14 mouse cellular contexts compared by ENCODE assay signal in the genomic region with DNA sequence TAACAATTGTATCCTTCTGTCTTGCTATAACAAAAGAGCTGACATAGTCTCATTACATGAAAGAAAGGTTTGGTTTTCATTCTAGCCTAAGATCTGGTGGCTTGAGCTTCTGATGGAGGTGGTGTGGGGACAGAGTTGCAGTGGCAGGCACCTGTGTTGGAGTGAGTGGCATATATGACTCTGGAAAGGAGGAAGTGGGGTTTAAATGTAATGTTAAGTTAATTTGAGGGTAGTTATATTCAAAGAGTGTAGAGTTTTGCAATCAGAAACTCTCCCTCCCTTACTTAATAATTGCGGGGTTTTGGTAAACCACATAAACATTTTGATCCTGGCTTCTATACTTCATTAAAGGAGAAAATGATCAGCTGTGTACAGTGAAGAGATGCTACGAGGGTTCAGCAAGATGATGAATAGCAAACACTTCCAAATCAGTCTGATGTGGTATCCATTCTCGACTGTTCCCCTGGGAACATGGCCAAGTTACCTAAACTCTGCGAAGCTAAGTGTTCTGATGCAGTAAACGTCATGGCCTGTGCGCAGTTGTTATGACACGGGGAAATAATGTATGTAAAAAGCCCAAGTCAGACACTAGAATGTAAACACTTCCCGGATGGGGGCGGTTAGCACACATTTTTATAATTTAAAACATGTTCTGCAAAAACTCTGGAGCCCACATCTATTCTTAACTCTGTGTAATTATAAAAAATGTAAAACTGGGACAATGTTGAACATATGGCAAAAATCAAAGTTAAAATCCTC. TPM values are rescaled to one million over a fixed set of nuclear protein-coding genes. Genes with fewer than 3 reads are reported as not detected.
DNase-seq lines count a peak whose midpoint lies in the region; ATAC-seq lines count a peak whose summit lies in the region.
"Had no signal": no experiment of that assay in that cellular context is flagged by ENCODE, and none has a peak within 500 bp of the region (broad histone marks: within the 10 kb centered on the region; RNA-seq: fewer than 3 reads in every experiment).

No protein-coding gene starts in this region.

- intact Hi-C loops in left cerebral cortex, postnatal 4 days (cut with DNase I) = no loop called here

- ATAC-seq in common myeloid progenitor, adult 5-6 weeks (replicated peaks; ENCODE audit: low read depth, poor library complexity, severe bottlenecking) = peak; percentile 29; the same call in 1 of the 2 replicates
- ATAC-seq in granulocyte monocyte progenitor cell, adult 5-6 weeks (replicated peaks; ENCODE audit: poor library complexity, severe bottlenecking) = peak; percentile 96
- ATAC-seq: forebrain, embryonic 16.5 days; midbrain, embryonic 13.5 days had no signal

- DNase-seq in left cerebral cortex, adult 18-20 months (ENCODE audit: low spot score in 2 of 2) = peak; percentile 19
- DNase-seq in left cerebral cortex, postnatal 4 days = no peak
- DNase-seq in right cerebral cortex, postnatal 36 days (ENCODE audit: low spot score in 2 of 2) = peak; percentile 7 to 28
- no peak for DNase-seq in urinary bladder, adult 18-20 months (ENCODE audit: low spot score in 2 of 2)
- DNase-seq in kidney, postnatal 25 days = no peak
- DNase-seq: cerebellum, adult 11-12 months; cerebellum, postnatal 36 days; heart, postnatal 4 days; liver, embryonic 13.5 days; thymus, postnatal 36 days had no signal

RNA-seq across cellular contexts. Expression of a gene that starts 41.9 kb away (rescaled TPM):
- 1 to 10 TPM; 5.1 to 6.0 TPM for total RNA-seq in left cerebral cortex, adult 18-20 months (2021)
- 1 to 10 TPM; 4.6 to 4.9 TPM for total RNA-seq in left cerebral cortex, postnatal 4 days (2021)
- total RNA-seq in common myeloid progenitor, adult 5-6 weeks (2017) = 0.91 and 1.1 TPM in 2 replicates
- 3.2 and 3.8 TPM in 2 replicates for total RNA-seq in granulocyte monocyte progenitor cell, adult 5-6 weeks (2014; fragmentation: Nextera tagmentation)
- total RNA-seq in granulocyte monocyte progenitor cell, adult 5-6 weeks (2017) = 1.8 and 1.9 TPM in 2 replicates

Comparison
In these comparisons a context has a peak if more than half of its experiments do, and no peak if none do; other contexts are left out.
1. DNase-seq: peak in left cerebral cortex, adult 18-20 months (2 of 2) and right cerebral cortex, postnatal 36 days (2 of 2); none in left cerebral cortex, postnatal 4 days (single experiment), urinary bladder, adult 18-20 months (0 of 2) and kidney, postnatal 25 days (0 of 2).